Mouse (Mus musculus): Measurements from ENCODE around the gene Pccb. TPM values are rescaled to one million over a fixed set of nuclear protein-coding genes. Genes with fewer than 3 reads are reported as not detected.

Gene Pccb
- total RNA-seq (2014; fragmentation: Nextera tagmentation), result 17.9 and 18.7 TPM in 2 replicates
- total RNA-seq (2017), result 15.6 and 21.4 TPM in 2 replicates

- peak; percentile 96 for ATAC-seq (replicated peaks; ENCODE audit: poor library complexity, severe bottlenecking)
These were observed at the start of gene Pccb for GRCm38 (mm10) chr9:101034448-101035098. Gene Pccb (minus strand): TSS chr9:101034898.

- no peak for ATAC-seq (replicated peaks; ENCODE audit: poor library complexity, severe bottlenecking)
These were observed 49.0 kb upstream of the Pccb start for GRCm38 (mm10) chr9:101083728-101084127.

- ATAC-seq (replicated peaks; ENCODE audit: poor library complexity, severe bottlenecking), result peak; percentile 16; the same call in 1 of the 2 replicates
These were observed 45.5 kb upstream of the Pccb start for GRCm38 (mm10) chr9:101080046-101080685.

- ATAC-seq (replicated peaks; ENCODE audit: poor library complexity, severe bottlenecking), result no peak
These were observed 43.9 kb upstream of the Pccb start for GRCm38 (mm10) chr9:101078579-101078978.

GRCm38 (mm10) chr9:101077486-101077885, 42.8 kb upstream of the Pccb start:
- ATAC-seq (replicated peaks; ENCODE audit: poor library complexity, severe bottlenecking), result no peak

- peak; percentile 26 for ATAC-seq (replicated peaks; ENCODE audit: poor library complexity, severe bottlenecking)
These were observed 41.6 kb upstream of the Pccb start for GRCm38 (mm10) chr9:101076095-101076875.

- no peak for ATAC-seq (replicated peaks; ENCODE audit: poor library complexity, severe bottlenecking)
These were observed 41.0 kb upstream of the Pccb start for GRCm38 (mm10) chr9:101075694-101076093.

GRCm38 (mm10) chr9:101075091-101075581, 40.4 kb upstream of the Pccb start:
- peak; percentile 23 for ATAC-seq (replicated peaks; ENCODE audit: poor library complexity, severe bottlenecking)

GRCm38 (mm10) chr9:101074332-101075021, 39.8 kb upstream of the Pccb start:
- ATAC-seq (replicated peaks; ENCODE audit: poor library complexity, severe bottlenecking), result peak; percentile 38

GRCm38 (mm10) chr9:101073987-101074331, 39.3 kb upstream of the Pccb start, which contains the start of gene Msl2:
Gene Msl2 (plus strand): TSS chr9:101074101.
- ATAC-seq (replicated peaks; ENCODE audit: poor library complexity, severe bottlenecking), result no peak

GRCm38 (mm10) chr9:101073041-101073986, 38.6 kb upstream of the Pccb start:
- peak; percentile 69 for ATAC-seq (replicated peaks; ENCODE audit: poor library complexity, severe bottlenecking)

- no peak for ATAC-seq (replicated peaks; ENCODE audit: poor library complexity, severe bottlenecking)
These were observed 37.8 kb upstream of the Pccb start for GRCm38 (mm10) chr9:101072506-101072905.

- no peak for ATAC-seq (replicated peaks; ENCODE audit: poor library complexity, severe bottlenecking)
These were observed 35.1 kb upstream of the Pccb start for GRCm38 (mm10) chr9:101069781-101070180.

GRCm38 (mm10) chr9:101065076-101065602, 30.4 kb upstream of the Pccb start:
- ATAC-seq (replicated peaks; ENCODE audit: poor library complexity, severe bottlenecking), result no peak

GRCm38 (mm10) chr9:101062253-101062780, 27.6 kb upstream of the Pccb start:
- no peak for ATAC-seq (replicated peaks; ENCODE audit: poor library complexity, severe bottlenecking)

GRCm38 (mm10) chr9:101061035-101061434, 26.3 kb upstream of the Pccb start:
- ATAC-seq (replicated peaks; ENCODE audit: poor library complexity, severe bottlenecking), result peak; percentile 81

- no peak for ATAC-seq (replicated peaks; ENCODE audit: poor library complexity, severe bottlenecking)
These were observed 22.5 kb upstream of the Pccb start for GRCm38 (mm10) chr9:101057156-101057555.

- no peak for ATAC-seq (replicated peaks; ENCODE audit: poor library complexity, severe bottlenecking)
These were observed 18.6 kb upstream of the Pccb start for GRCm38 (mm10) chr9:101053279-101053678.

GRCm38 (mm10) chr9:101052691-101053090, 18.0 kb upstream of the Pccb start:
- ATAC-seq (replicated peaks; ENCODE audit: poor library complexity, severe bottlenecking), result no peak
